Mouse (Mus musculus): ENCODE data around the gene Tiam2. TPM values are rescaled to one million over a fixed set of nuclear protein-coding genes. Genes with fewer than 3 reads are reported as not detected.

Gene Tiam2
- polyA plus RNA-seq, 1 experiment, result 0.35 TPM

GRCm38 (mm10) chr17:3385391-3385790, 59.0 kb downstream of the Tiam2 start:
- TF ChIP-seq GATA1 (IDR thresholded peaks at IDR 0.05; ENCODE audit: borderline replicate concordance, low read length) (no peak), FLI1 (IDR thresholded peaks at IDR 0.05; ENCODE audit: low read length) (no peak)
- no peak overlapping the region for H3K4me3 ChIP-seq (replicated peaks)
- H3K27me3 ChIP-seq (replicated peaks), result peaks cover 1% of the 10 kb centered on the region
- H3K9me3 ChIP-seq, result no peaks in the 10 kb centered on the region
- H3K4me1 ChIP-seq, result no peaks in the 10 kb centered on the region
- no peaks in the 10 kb centered on the region for H3K36me3 ChIP-seq (replicated peaks; ENCODE audit: low read length)

DNA sequence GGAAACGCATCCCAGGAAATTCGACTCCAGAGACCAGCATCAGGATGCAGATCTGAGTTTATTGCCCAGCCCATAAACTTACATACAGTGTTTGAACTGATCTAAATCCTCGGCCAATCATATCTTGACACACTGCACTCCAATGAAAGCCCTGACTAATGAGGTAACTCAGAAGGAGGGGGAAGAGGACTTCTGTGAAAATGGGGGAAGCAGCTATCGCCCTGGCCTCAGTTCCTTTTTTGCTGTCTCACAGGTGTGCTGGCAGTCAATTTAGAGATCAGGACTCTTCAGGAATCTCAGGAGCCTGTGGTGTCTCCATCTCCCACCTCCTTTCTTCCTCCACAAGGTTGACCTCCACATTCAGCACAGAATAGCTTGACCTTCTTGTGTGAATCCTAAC, 61.4 kb downstream of the Tiam2 start:
- no peaks in the 10 kb centered on the region for H3K36me3 ChIP-seq (replicated peaks; ENCODE audit: low read length)
- TF ChIP-seq FLI1 (IDR thresholded peaks at IDR 0.05; ENCODE audit: low read length) (no peak), GATA1 (IDR thresholded peaks at IDR 0.05; ENCODE audit: borderline replicate concordance, low read length) (no peak)
- H3K27me3 ChIP-seq (replicated peaks), result no peaks in the 10 kb centered on the region
- H3K4me3 ChIP-seq (replicated peaks), result no peak overlapping the region
- no peaks in the 10 kb centered on the region for H3K9me3 ChIP-seq
- H3K4me1 ChIP-seq, result no peaks in the 10 kb centered on the region

GRCm38 (mm10) chr17:3389741-3390140, 63.4 kb downstream of the Tiam2 start:
- no peaks in the 10 kb centered on the region for H3K36me3 ChIP-seq (replicated peaks; ENCODE audit: low read length)
- no peak for TF ChIP-seq FLI1 (IDR thresholded peaks at IDR 0.05; ENCODE audit: low read length)
- H3K27me3 ChIP-seq (replicated peaks), result peaks cover under 1% of the 10 kb centered on the region
- H3K4me1 ChIP-seq, result no peaks in the 10 kb centered on the region
- no peaks in the 10 kb centered on the region for H3K9me3 ChIP-seq
- H3K4me3 ChIP-seq (replicated peaks), result no peak overlapping the region

- H3K9me3 ChIP-seq, result no peaks in the 10 kb centered on the region
- H3K4me3 ChIP-seq (replicated peaks), result no peak overlapping the region
- no peak for TF ChIP-seq FLI1 (IDR thresholded peaks at IDR 0.05; ENCODE audit: low read length)
- no peak for TF ChIP-seq GATA1 (IDR thresholded peaks at IDR 0.05; ENCODE audit: borderline replicate concordance, low read length)
- no peaks in the 10 kb centered on the region for H3K4me1 ChIP-seq
- no peaks in the 10 kb centered on the region for H3K36me3 ChIP-seq (replicated peaks; ENCODE audit: low read length)
- H3K27me3 ChIP-seq (replicated peaks), result peaks cover 1% of the 10 kb centered on the region
Measured at GRCm38 (mm10) chr17:3393981-3394380, 67.6 kb downstream of the Tiam2 start.

GRCm38 (mm10) chr17:3394985-3395384, 68.6 kb downstream of the Tiam2 start:
- Histone ChIP-seq H3K4me1 (no peaks in the 10 kb centered on the region), H3K27me3 (replicated peaks) (peaks cover 1% of the 10 kb centered on the region), H3K36me3 (replicated peaks; ENCODE audit: low read length) (no peaks in the 10 kb centered on the region), H3K4me3 (replicated peaks) (no peak overlapping the region), H3K9me3 (no peaks in the 10 kb centered on the region)
- TF ChIP-seq GATA1 (IDR thresholded peaks at IDR 0.05; ENCODE audit: borderline replicate concordance, low read length), result no peak
- TF ChIP-seq FLI1 (IDR thresholded peaks at IDR 0.05; ENCODE audit: low read length), result no peak

GRCm38 (mm10) chr17:3396881-3397281, 70.5 kb downstream of the Tiam2 start:
- H3K4me3 ChIP-seq (replicated peaks), result no peak overlapping the region
- H3K4me1 ChIP-seq, result no peaks in the 10 kb centered on the region
- TF ChIP-seq FLI1 (IDR thresholded peaks at IDR 0.05; ENCODE audit: low read length), result no peak
- TF ChIP-seq GATA1 (IDR thresholded peaks at IDR 0.05; ENCODE audit: borderline replicate concordance, low read length), result no peak
- H3K9me3 ChIP-seq, result no peaks in the 10 kb centered on the region
- peaks cover 1% of the 10 kb centered on the region for H3K27me3 ChIP-seq (replicated peaks)
- H3K36me3 ChIP-seq (replicated peaks; ENCODE audit: low read length), result no peaks in the 10 kb centered on the region

GRCm38 (mm10) chr17:3397836-3398235, 71.5 kb downstream of the Tiam2 start:
- Histone ChIP-seq H3K4me3 (replicated peaks) (no peak overlapping the region), H3K36me3 (replicated peaks; ENCODE audit: low read length) (no peaks in the 10 kb centered on the region), H3K9me3 (no peaks in the 10 kb centered on the region), H3K4me1 (no peaks in the 10 kb centered on the region), H3K27me3 (replicated peaks) (peaks cover 1% of the 10 kb centered on the region)
- TF ChIP-seq GATA1 (IDR thresholded peaks at IDR 0.05; ENCODE audit: borderline replicate concordance, low read length) (no peak), FLI1 (IDR thresholded peaks at IDR 0.05; ENCODE audit: low read length) (no peak)

DNA sequence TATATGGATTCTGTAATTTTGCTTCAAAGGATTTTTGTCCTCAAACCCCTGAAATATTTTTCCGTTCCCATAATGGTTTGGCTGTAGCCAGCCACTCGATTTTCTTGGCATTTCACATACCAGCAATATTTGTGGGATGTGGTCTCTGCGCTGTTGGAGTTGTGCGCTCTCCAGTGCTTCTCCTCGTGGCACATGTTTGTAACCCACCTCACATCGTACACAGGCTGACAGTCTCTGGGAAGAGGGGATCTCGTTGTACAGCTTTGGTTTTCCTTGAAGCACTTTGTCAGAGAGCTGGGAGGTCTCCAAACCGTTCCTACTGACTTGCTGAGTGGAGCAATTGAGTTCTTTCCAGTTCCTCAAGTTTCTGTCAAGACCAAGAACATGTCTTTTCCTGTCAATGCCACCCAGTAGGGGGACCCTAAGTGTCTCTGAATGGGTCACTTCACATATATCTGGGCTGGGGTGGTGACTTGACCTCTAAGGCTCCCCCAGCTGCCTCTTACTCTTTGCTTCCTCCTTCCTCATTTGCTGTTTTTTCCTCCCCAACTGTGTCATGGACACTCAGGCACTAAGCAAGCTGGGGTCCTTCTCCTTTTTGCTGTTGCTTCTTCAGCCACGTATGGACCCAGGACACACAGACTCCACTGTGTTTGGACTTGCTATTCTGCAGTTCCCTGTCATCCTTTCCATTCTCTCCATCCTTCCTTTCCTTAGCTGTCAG, 79.1 kb downstream of the Tiam2 start:
- Histone ChIP-seq H3K4me1 (no peaks in the 10 kb centered on the region), H3K27me3 (replicated peaks) (no peaks in the 10 kb centered on the region), H3K9me3 (no peaks in the 10 kb centered on the region), H3K4me3 (replicated peaks) (no peak overlapping the region), H3K36me3 (replicated peaks; ENCODE audit: low read length) (no peaks in the 10 kb centered on the region)
- TF ChIP-seq GATA1 (IDR thresholded peaks at IDR 0.05; ENCODE audit: borderline replicate concordance, low read length), result no peak
- TF ChIP-seq FLI1 (IDR thresholded peaks at IDR 0.05; ENCODE audit: low read length), result no peak

- H3K36me3 ChIP-seq (replicated peaks; ENCODE audit: low read length), result no peaks in the 10 kb centered on the region
- H3K27me3 ChIP-seq (replicated peaks), result no peaks in the 10 kb centered on the region
- no peak overlapping the region for H3K4me3 ChIP-seq (replicated peaks)
- H3K9me3 ChIP-seq, result no peaks in the 10 kb centered on the region
- no peaks in the 10 kb centered on the region for H3K4me1 ChIP-seq
- TF ChIP-seq GATA1 (IDR thresholded peaks at IDR 0.05; ENCODE audit: borderline replicate concordance, low read length) (no peak), FLI1 (IDR thresholded peaks at IDR 0.05; ENCODE audit: low read length) (no peak)
Measured at GRCm38 (mm10) chr17:3407051-3407450, 80.7 kb downstream of the Tiam2 start.

DNA sequence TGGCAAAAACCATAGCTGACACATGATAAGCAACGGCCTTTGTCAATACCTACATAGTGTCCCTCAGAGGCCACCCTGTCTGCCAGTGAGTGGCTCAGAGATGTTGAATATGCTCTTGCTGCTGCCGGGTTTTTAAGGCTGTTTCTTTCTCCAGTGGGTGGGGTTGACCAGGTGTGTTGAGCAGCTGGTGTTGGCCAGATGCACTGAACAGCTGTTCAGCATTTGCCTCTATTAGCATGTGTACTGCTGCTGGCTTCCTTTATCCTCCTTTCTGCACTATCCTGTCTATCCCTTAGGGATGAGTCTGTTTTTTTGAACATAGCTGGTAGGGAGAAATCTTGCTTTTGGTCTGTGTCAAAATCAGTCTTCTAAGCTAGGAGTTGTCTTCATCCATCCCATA, 83.9 kb downstream of the Tiam2 start:
- Histone ChIP-seq H3K4me3 (replicated peaks) (no peak overlapping the region), H3K9me3 (no peaks in the 10 kb centered on the region), H3K27me3 (replicated peaks) (peaks cover 2% of the 10 kb centered on the region), H3K4me1 (no peaks in the 10 kb centered on the region), H3K36me3 (replicated peaks; ENCODE audit: low read length) (no peaks in the 10 kb centered on the region)
- TF ChIP-seq GATA1 (IDR thresholded peaks at IDR 0.05; ENCODE audit: borderline replicate concordance, low read length) (no peak), FLI1 (IDR thresholded peaks at IDR 0.05; ENCODE audit: low read length) (no peak)

Data from megakaryocyte, embryonic 14.5 days (primary cell).